Mouse (Mus musculus) lung, postnatal 0 days (tissue): ENCODE results near the gene Casp7. TPM values are rescaled to one million over a fixed set of nuclear protein-coding genes. Genes with fewer than 3 reads are reported as not detected.

Source experiments
- ATAC-seq: fragments of 200-750 bp; cut with Nextera tagmentation; 2 replicates; pipeline ENCODE4 v1.8.0; 2017; ENCODE audit warnings: moderate library complexity
- DNase-seq: peaks from one replicate; pipeline ENCODE4 v3.0.0-alpha.2; 2016; ENCODE audit warnings: low spot score
- H3K27ac ChIP-seq: fragments of 300-500 bp; sonication (generic); 2 replicates; pipeline ENCODE4 v1.5.1; 2014; ENCODE audit warnings: antibody characterized with exemption, mild to moderate bottlenecking, low read length, mixed read lengths
- H3K27me3 ChIP-seq: fragments of 300-500 bp; sonication (generic); replicated peaks from 2 replicates; pipeline ENCODE4 v1.6.1; 2014; ENCODE audit warnings: low read length, mixed read lengths; ENCODE audit not compliant: insufficient read depth
- H3K36me3 ChIP-seq: fragments of 300-500 bp; sonication (generic); 2 replicates; pipeline ENCODE4 v1.6.1; 2014; ENCODE audit warnings: low read length, mixed read lengths; ENCODE audit not compliant: insufficient read depth
- H3K4me1 ChIP-seq: fragments of 300-500 bp; sonication (generic); 2 replicates; pipeline ENCODE4 v1.6.1; 2014; ENCODE audit warnings: antibody characterized with exemption, low read depth, low read length, mixed read lengths; ENCODE audit not compliant: insufficient read depth
- H3K4me2 ChIP-seq: fragments of 300-500 bp; sonication (generic); replicated peaks from 2 replicates; pipeline ENCODE4 v1.6.1; 2014; ENCODE audit warnings: low read depth, mild to moderate bottlenecking, low read length, moderate library complexity, mixed read lengths
- H3K4me3 ChIP-seq: fragments of 300-500 bp; sonication (generic); 2 replicates; pipeline ENCODE4 v1.5.1; 2014; ENCODE audit warnings: low read depth, low read length
- H3K9ac ChIP-seq: fragments of 300-500 bp; sonication (generic); replicated peaks from 2 replicates; pipeline ENCODE4 v1.6.1; 2014; ENCODE audit warnings: low read depth, mild to moderate bottlenecking
- H3K9me3 ChIP-seq: fragments of 300-500 bp; sonication (generic); 2 replicates; pipeline ENCODE4 v1.6.1; 2016; ENCODE audit warnings: low read length, mixed read lengths
- CTCF ChIP-seq: IDR thresholded peaks from 2 replicates; pipeline ENCODE4 v1.5.1; 2016; ENCODE audit warnings: antibody characterized with exemption, mild to moderate bottlenecking
- EP300 ChIP-seq: IDR thresholded peaks from 2 replicates; pipeline ENCODE4 v1.6.1; 2016; ENCODE audit warnings: antibody characterized with exemption, mild to moderate bottlenecking, control low read depth
- WGBS: fragments of 180-500 bp; shearing (Covaris S2); extraction: QIAGEN DNeasy Blood & Tissue Kit; methylation state at CpG from one replicate; pipeline ENCODE4 v1.1.7; 2014; 5-methylcytosine and 5-hydroxymethylcytosine counted together
- polyA plus RNA-seq: library from polyadenylated mRNA; unstranded; fragments of >200 nt; fragmentation: Nextera tagmentation; extraction: Ambion mirVana; gene quantifications from 2 replicates; pipeline ENCODE4 v1.2.1, GENCODE M21; 2015

Gene Casp7
- polyA plus RNA-seq, 1 experiment from 2014 or later, result 21.8 TPM

DNA sequence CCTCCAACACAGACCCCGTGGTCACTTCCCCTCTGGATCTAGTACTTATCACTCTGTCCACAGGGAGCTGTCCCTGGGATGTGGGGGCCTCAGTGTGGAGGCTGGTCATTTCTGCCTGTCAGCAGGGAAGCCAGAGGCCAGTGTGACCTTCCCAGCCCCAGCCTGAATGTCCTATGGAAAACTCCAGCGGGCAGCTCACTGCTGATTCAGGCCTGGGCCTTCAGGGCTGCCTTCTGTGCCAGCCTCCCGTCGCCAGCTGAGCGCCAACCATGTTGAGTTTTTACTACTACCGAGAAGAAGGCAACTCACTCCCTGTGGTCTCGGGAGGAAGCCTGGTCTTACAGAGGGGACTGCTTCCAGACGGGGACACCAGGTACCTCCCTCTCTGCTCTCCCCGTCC lies 28.6 kb downstream of the Casp7 start:
- Histone ChIP-seq H3K9ac (no peak overlapping the region), H3K27me3 (no peaks in the 10 kb centered on the region), H3K4me1 (no peaks in the 10 kb centered on the region), H3K9me3 (no peaks in the 10 kb centered on the region), H3K27ac (no peak overlapping the region), H3K4me2 (no peak overlapping the region), H3K4me3 (no peak overlapping the region), H3K36me3 (no peaks in the 10 kb centered on the region)
- DNase-seq, result no peak
- no peak for TF ChIP-seq CTCF
- TF ChIP-seq EP300, result no peak
- 65% methylated on average over 9 of the region's 9 CpGs for WGBS
- no peak for ATAC-seq

- H3K9ac ChIP-seq, result no peak overlapping the region
- 57% methylated on average over 8 of the region's 8 CpGs for WGBS
- no peaks in the 10 kb centered on the region for H3K27me3 ChIP-seq
- H3K4me1 ChIP-seq, result no peaks in the 10 kb centered on the region
- H3K4me2 ChIP-seq, result no peak overlapping the region
- no peak overlapping the region for H3K27ac ChIP-seq
- ATAC-seq, result no peak
- no peak overlapping the region for H3K4me3 ChIP-seq
- peaks cover 13% of the 10 kb centered on the region; the same call in 1 of the 2 replicates for H3K36me3 ChIP-seq
- TF ChIP-seq CTCF (peak; percentile 50), EP300 (no peak)
- no peak for DNase-seq
- H3K9me3 ChIP-seq, result no peaks in the 10 kb centered on the region
Observed at GRCm38 (mm10) chr19:56430369-56430768, 33.4 kb downstream of the Casp7 start.

GRCm38 (mm10) chr19:56432706-56433105 lies 35.8 kb downstream of the Casp7 start:
- H3K4me3 ChIP-seq, result no peak overlapping the region
- H3K9me3 ChIP-seq, result no peaks in the 10 kb centered on the region
- ATAC-seq, result no peak
- H3K36me3 ChIP-seq, result peaks cover 21% of the 10 kb centered on the region; the same call in 1 of the 2 replicates
- no peak overlapping the region for H3K4me2 ChIP-seq
- no peaks in the 10 kb centered on the region for H3K27me3 ChIP-seq
- TF ChIP-seq EP300 (no peak), CTCF (no peak)
- H3K9ac ChIP-seq, result no peak overlapping the region
- DNase-seq, result no peak
- no peak overlapping the region for H3K27ac ChIP-seq
- 64% methylated on average over 10 of the region's 10 CpGs for WGBS
- H3K4me1 ChIP-seq, result no peaks in the 10 kb centered on the region

DNA sequence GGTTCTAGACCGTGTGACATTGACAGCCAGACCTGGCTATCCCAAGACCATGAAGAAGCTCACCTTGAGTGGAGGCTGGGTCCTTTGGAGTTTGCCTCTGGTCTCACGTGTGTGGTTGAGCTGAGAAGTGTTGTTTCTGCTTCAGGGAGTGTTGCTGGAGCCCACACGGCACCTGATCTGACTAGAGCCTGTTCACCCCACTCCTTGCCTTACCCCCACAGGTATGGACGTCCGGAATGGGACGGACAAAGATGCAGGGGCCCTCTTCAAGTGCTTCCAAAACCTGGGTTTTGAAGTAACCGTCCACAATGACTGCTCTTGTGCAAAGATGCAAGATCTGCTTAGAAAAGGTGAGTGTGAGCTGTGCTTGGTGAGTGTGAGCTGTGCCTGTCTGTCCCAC lies 36.7 kb downstream of the Casp7 start:
- 89% methylated on average over 7 of the region's 7 CpGs for WGBS
- DNase-seq, result no peak
- ATAC-seq, result no peak

DNA sequence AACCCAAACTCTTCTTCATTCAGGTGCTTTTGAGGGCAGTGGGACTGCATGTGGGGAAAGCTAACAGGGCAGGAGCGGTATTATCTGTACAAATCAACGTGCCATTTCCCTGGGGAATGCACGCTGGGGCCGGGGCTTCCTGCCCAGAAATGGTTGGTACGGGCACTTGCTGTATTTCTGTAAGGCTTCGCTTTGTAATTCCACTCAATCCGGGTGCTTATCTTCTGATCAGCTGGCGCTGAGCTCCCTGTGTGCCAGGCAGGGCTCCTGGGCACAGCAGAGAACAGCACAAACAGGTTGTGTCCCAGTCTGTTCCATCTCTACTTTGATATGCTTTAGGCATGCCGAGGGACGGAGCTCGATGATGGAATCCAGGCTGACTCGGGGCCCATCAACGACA lies 39.5 kb downstream of the Casp7 start:
- Histone ChIP-seq H3K27ac (no peak overlapping the region), H3K9ac (no peak overlapping the region), H3K4me2 (no peak overlapping the region), H3K36me3 (peaks cover 21% of the 10 kb centered on the region; the same call in 1 of the 2 replicates), H3K9me3 (no peaks in the 10 kb centered on the region), H3K27me3 (no peaks in the 10 kb centered on the region), H3K4me3 (no peak overlapping the region), H3K4me1 (no peaks in the 10 kb centered on the region)
- TF ChIP-seq CTCF (no peak), EP300 (no peak)
- DNase-seq (no peak), ATAC-seq (no peak)
- WGBS, result 85% methylated on average over 13 of the region's 13 CpGs

More for the DNA sequence above, 36.7 kb downstream of the Casp7 start:
- Histone ChIP-seq H3K9me3 (no peaks in the 10 kb centered on the region), H3K36me3 (peaks cover 21% of the 10 kb centered on the region; the same call in 1 of the 2 replicates), H3K4me1 (no peaks in the 10 kb centered on the region), H3K27ac (no peak overlapping the region), H3K9ac (no peak overlapping the region), H3K27me3 (no peaks in the 10 kb centered on the region), H3K4me3 (no peak overlapping the region), H3K4me2 (no peak overlapping the region)
- no peak for TF ChIP-seq EP300
- TF ChIP-seq CTCF, result no peak

DNA sequence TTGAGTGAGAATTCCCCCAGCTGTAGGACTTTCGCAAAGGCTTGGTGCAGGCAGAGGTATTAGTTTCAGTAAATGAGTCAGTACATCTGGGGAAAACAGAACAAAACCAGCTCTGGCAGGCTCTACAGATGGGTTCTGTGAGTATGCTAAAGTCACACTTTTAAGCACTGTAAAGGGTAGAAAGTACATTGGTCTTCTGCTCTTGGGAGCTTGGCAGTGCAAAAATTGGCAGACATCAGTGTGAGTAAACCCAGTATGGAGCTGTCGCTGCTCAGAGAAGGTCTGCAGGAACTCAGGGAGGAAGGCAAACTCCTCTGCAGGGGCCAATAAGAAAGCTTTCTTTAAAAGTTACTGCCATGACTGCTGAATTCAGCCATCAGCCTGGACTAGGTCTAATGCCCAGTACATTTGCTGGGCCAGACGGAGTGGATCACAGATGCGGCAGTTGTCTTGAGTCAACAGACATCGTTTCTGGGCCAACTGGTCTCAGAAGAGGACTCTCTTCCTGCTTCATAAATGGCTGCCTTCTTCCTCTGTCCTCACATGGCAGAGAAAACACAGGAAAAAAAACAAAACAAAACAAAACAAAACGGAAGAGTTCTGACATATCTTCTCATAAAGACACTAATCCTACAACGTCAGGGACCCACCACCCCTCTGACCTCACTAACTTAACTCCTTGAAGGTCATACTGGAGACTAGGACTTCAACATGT lies 41.6 kb downstream of the Casp7 start:
- ATAC-seq (peak; percentile 68), DNase-seq (peak; percentile 51)
- no peaks in the 10 kb centered on the region for H3K4me1 ChIP-seq
- TF ChIP-seq EP300 (no peak), CTCF (no peak)
- H3K9me3 ChIP-seq, result no peaks in the 10 kb centered on the region
- H3K4me3 ChIP-seq, result no peak overlapping the region
- no peak overlapping the region for H3K4me2 ChIP-seq
- H3K36me3 ChIP-seq, result peaks cover 16% of the 10 kb centered on the region; the same call in 1 of the 2 replicates
- no peak overlapping the region for H3K27ac ChIP-seq
- 48% methylated on average over 7 of the region's 7 CpGs for WGBS
- no peak overlapping the region for H3K9ac ChIP-seq
- no peaks in the 10 kb centered on the region for H3K27me3 ChIP-seq
